Mouse (Mus musculus) stomach, postnatal 0 days (tissue): ENCODE measurements at regions not wholly inside any gene's neighbourhood (a gene's known extent, or its start where the extent isn't known, plus 50 kb on each side); places are given as distances from the start of the nearest gene placed in this dataset.

Experiments used
- ATAC-seq: fragments of 200-750 bp; cut with Nextera tagmentation; 2 replicates; pipeline ENCODE4 v1.8.0; 2017; ENCODE audit not compliant: low FRiP score, low TSS enrichment
- DNase-seq: peaks from one replicate; pipeline ENCODE4 v3.0.0-alpha.2; 2016; ENCODE audit warnings: low spot score
- H3K27ac ChIP-seq: fragments of 300-500 bp; sonication (generic); replicated peaks from 2 replicates; pipeline ENCODE4 v1.5.1; 2014; ENCODE audit warnings: mild to moderate bottlenecking, control low read depth
- H3K27me3 ChIP-seq: fragments of 300-500 bp; sonication (generic); 2 replicates; pipeline ENCODE4 v1.6.1; 2014; ENCODE audit warnings: low read length; ENCODE audit not compliant: control insufficient read depth, insufficient read depth
- H3K36me3 ChIP-seq: fragments of 300-500 bp; sonication (generic); 2 replicates; pipeline ENCODE4 v1.6.1; 2014; ENCODE audit warnings: low read length, mixed read lengths; ENCODE audit not compliant: control insufficient read depth, insufficient read depth
- H3K4me1 ChIP-seq: fragments of 300-500 bp; sonication (generic); replicated peaks from 2 replicates; pipeline ENCODE4 v1.6.1; 2014; ENCODE audit warnings: antibody characterized with exemption; ENCODE audit not compliant: control insufficient read depth, insufficient read depth
- H3K4me2 ChIP-seq: fragments of 300-500 bp; sonication (generic); replicated peaks from 2 replicates; pipeline ENCODE4 v1.6.1; 2014; ENCODE audit warnings: low read depth, mild to moderate bottlenecking, control low read depth, moderate library complexity
- H3K4me3 ChIP-seq: fragments of 300-500 bp; sonication (generic); 2 replicates; pipeline ENCODE4 v1.5.1; 2014; ENCODE audit warnings: low read depth, low read length, control low read depth
- H3K9ac ChIP-seq: fragments of 300-500 bp; sonication (generic); 2 replicates; pipeline ENCODE4 v1.6.1; 2014; ENCODE audit warnings: mild to moderate bottlenecking, low read length, control low read depth, mixed read lengths
- H3K9me3 ChIP-seq: fragments of 300-500 bp; sonication (generic); 2 replicates; pipeline ENCODE4 v1.6.1; 2016; ENCODE audit warnings: low read length; ENCODE audit not compliant: control insufficient read depth
- CTCF ChIP-seq: IDR thresholded peaks from 2 replicates; pipeline ENCODE4 v1.5.1; 2016; ENCODE audit warnings: antibody characterized with exemption, low read depth, mild to moderate bottlenecking, moderate library complexity
- EP300 ChIP-seq: optimal IDR thresholded peaks from 2 replicates; pipeline ENCODE3; 2016; ENCODE audit warnings: antibody characterized with exemption
- WGBS: fragments of 180-500 bp; shearing (Covaris S2); extraction: QIAGEN DNeasy Blood & Tissue Kit; methylation state at CpG from one replicate; pipeline ENCODE4 v1.1.7; 2014; 5-methylcytosine and 5-hydroxymethylcytosine counted together

- Histone ChIP-seq H3K9me3 (no peaks in the 10 kb centered on the region), H3K27ac (no peak overlapping the region), H3K4me2 (no peak overlapping the region), H3K27me3 (no peaks in the 10 kb centered on the region), H3K4me3 (no peak overlapping the region), H3K4me1 (no peaks in the 10 kb centered on the region), H3K36me3 (no peaks in the 10 kb centered on the region), H3K9ac (no peak overlapping the region)
- 18% methylated on average over 2 of the region's 2 CpGs for WGBS
- ATAC-seq (no peak), DNase-seq (no peak)
- TF ChIP-seq EP300: no peak
- TF ChIP-seq CTCF: no peak
Observed at GRCm38 (mm10) chr7:111370421-111370887, 287.6 kb upstream of the Eif4g2 start.

- no peak overlapping the region for H3K27ac ChIP-seq
- 50% methylated on average over 2 of the region's 2 CpGs for WGBS
- H3K27me3 ChIP-seq: no peaks in the 10 kb centered on the region
- H3K4me2 ChIP-seq: no peak overlapping the region
- no peak for TF ChIP-seq CTCF
- no peak for TF ChIP-seq EP300
- DNase-seq (no peak), ATAC-seq (no peak)
- no peaks in the 10 kb centered on the region for H3K9me3 ChIP-seq
- H3K9ac ChIP-seq: no peak overlapping the region
- no peaks in the 10 kb centered on the region for H3K36me3 ChIP-seq
- H3K4me1 ChIP-seq: no peaks in the 10 kb centered on the region
- H3K4me3 ChIP-seq: no peak overlapping the region
Observed at GRCm38 (mm10) chr7:111368296-111369004, 285.6 kb upstream of the Eif4g2 start.

GRCm38 (mm10) chr7:111366951-111367653, 284.3 kb upstream of the Eif4g2 start:
- WGBS: 56% methylated on average over 4 of the region's 4 CpGs
- Histone ChIP-seq H3K9me3 (no peaks in the 10 kb centered on the region), H3K4me2 (no peak overlapping the region), H3K4me3 (no peak overlapping the region), H3K27me3 (no peaks in the 10 kb centered on the region), H3K9ac (no peak overlapping the region), H3K36me3 (no peaks in the 10 kb centered on the region), H3K27ac (no peak overlapping the region), H3K4me1 (no peaks in the 10 kb centered on the region)
- ATAC-seq (peak; percentile 53; the same call in 1 of the 2 replicates), DNase-seq (no peak)
- no peak for TF ChIP-seq CTCF
- TF ChIP-seq EP300: no peak

GRCm38 (mm10) chr7:111365384-111365783, 282.6 kb upstream of the Eif4g2 start:
- no peak overlapping the region for H3K27ac ChIP-seq
- H3K27me3 ChIP-seq: no peaks in the 10 kb centered on the region
- H3K9me3 ChIP-seq: no peaks in the 10 kb centered on the region
- H3K4me2 ChIP-seq: no peak overlapping the region
- ATAC-seq (no peak), DNase-seq (no peak)
- WGBS: 73% methylated on average over 5 of the region's 5 CpGs
- H3K36me3 ChIP-seq: no peaks in the 10 kb centered on the region
- no peak for TF ChIP-seq EP300
- no peak for TF ChIP-seq CTCF
- no peak overlapping the region for H3K4me3 ChIP-seq
- no peaks in the 10 kb centered on the region for H3K4me1 ChIP-seq
- H3K9ac ChIP-seq: no peak overlapping the region

- TF ChIP-seq CTCF (no peak), EP300 (no peak)
- no peak for ATAC-seq
- Histone ChIP-seq H3K27ac (no peak overlapping the region), H3K4me2 (no peak overlapping the region), H3K9me3 (no peaks in the 10 kb centered on the region), H3K4me1 (no peaks in the 10 kb centered on the region), H3K27me3 (no peaks in the 10 kb centered on the region), H3K36me3 (no peaks in the 10 kb centered on the region), H3K9ac (no peak overlapping the region), H3K4me3 (no peak overlapping the region)
- whole genome bisulfite sequencing: 79% methylated on average over 5 of the region's 5 CpGs
- no peak for DNase-seq
Observed at GRCm38 (mm10) chr7:111363206-111363605, 280.4 kb upstream of the Eif4g2 start.

- no peaks in the 10 kb centered on the region for H3K27me3 ChIP-seq
- no peaks in the 10 kb centered on the region for H3K4me1 ChIP-seq
- no peak overlapping the region for H3K4me3 ChIP-seq
- ATAC-seq (no peak), DNase-seq (no peak)
- no peak overlapping the region for H3K9ac ChIP-seq
- no peak for TF ChIP-seq CTCF
- H3K4me2 ChIP-seq: no peak overlapping the region
- 76% methylated on average over 4 of the region's 4 CpGs for WGBS
- no peak overlapping the region for H3K27ac ChIP-seq
- no peaks in the 10 kb centered on the region for H3K36me3 ChIP-seq
- H3K9me3 ChIP-seq: no peaks in the 10 kb centered on the region
Observed at GRCm38 (mm10) chr7:111362646-111363045, 279.8 kb upstream of the Eif4g2 start.
